Mouse (Mus musculus) activated CD4-positive, CD25-positive, alpha-beta regulatory T cell, adult 4 months (primary cell): Measurements from ENCODE around the gene Frmd4a. TPM values are rescaled to one million over a fixed set of nuclear protein-coding genes. Genes with fewer than 3 reads are reported as not detected.

ENCODE experiments used
- ATAC-seq: one replicate; pipeline ENCODE4 v1.8.0; 2017
- polyA plus RNA-seq, 2 experiments: library from polyadenylated mRNA; unstranded; fragments of 100-300 nt; shearing (Covaris generic); gene quantifications; one replicate each; pipeline ENCODE4 v1.2.1; 2017

Gene Frmd4a
- polyA plus RNA-seq, 2 experiments from 2014 or later = 0.61 to 1.2 TPM

DNA sequence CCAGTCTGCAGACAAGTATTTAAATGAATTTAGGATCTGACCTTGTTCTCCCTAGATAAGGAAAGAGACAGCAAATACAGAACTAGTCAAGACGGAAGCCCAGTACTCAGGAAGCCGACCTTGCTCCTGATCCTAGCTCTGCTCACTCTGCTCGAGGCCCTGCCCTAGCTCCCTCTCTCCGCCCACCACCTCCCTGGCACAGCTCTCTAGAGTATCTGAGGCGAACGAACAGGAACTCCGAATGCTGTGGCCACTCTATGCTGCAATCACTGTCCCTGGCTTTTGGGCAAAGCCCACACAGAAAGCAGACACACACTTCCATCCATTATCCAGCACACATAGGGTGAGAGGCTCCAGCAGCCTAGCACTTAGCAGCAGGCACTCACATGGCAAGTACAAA is 619.1 kb downstream of the Frmd4a start:
- ATAC-seq = no peak

DNA sequence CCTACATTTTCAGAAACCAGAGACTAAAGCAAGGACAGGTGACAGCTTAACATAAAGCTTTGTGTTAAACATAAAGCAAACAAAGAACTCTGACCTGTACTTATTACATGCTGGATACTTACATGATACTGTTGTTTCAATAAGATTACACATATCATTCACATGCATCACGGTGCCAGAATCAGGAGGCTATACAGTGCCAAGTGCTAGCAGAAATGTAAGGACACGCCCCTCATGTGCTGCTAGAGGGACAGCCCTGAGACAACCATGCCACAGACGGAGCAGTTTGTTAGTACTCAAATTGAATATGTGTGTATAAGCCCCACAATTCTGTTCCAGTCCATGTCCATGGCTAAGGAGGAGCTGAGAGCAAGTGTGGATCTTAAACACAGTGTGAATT is 620.7 kb downstream of the Frmd4a start:
- ATAC-seq = no peak

DNA sequence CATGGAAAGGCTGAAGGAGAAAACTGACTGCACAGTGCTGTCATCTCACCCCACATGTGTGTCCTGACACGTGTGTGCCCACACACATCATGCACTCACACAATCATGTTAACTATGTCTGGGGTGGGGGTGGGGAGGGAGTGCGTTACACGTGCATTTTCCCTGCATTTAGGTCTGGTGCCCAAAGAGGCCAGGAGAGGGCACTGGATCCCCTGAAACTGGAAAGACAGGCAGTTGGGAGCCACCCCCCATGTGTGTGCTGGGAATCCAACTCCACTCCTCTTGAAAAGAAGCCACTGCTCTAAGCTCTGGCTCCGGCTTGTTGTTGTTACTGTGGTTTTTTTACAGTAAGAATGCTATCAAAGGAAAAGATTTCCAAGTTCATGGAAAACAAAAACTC is 627.5 kb downstream of the Frmd4a start:
- ATAC-seq = no peak

DNA sequence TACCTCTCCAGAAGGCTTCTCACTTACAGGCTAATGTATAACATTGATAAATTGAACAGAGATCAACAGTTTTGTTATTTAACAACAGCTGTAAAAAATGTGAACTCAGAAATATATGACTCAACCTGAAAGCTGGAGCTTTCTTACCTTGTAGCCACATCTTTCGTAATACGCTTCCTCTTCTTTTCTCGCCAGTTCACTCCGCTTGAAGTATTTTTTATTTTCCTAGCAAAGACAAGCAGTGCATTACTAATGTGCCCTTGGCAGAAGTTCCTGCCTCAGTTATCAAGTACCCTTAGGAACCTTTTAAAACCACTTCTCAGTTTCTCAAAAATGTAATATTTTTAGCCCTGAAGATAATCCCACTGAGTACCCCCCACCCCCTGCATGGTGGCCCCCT is 630.6 kb downstream of the Frmd4a start:
- no peak for ATAC-seq

DNA sequence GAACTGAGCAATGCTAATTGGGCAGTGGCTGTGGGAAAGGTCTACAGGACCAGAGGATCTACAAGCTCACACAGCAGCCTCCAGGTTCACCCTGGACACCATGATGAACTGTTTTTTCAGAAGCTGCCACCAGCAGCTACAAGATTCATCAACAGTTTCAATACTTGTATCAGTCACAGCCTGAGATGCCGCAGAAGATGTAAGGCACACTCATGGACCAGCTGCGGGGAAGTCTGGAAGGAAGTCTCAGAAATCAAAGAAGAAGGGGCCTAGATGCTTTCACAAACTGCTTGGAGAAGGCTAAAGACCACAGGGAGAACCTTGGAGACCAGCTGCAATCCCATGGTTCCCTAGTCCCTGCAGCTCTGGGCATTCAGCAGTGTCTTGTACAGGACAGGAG is 632.1 kb downstream of the Frmd4a start:
- ATAC-seq = no peak

DNA sequence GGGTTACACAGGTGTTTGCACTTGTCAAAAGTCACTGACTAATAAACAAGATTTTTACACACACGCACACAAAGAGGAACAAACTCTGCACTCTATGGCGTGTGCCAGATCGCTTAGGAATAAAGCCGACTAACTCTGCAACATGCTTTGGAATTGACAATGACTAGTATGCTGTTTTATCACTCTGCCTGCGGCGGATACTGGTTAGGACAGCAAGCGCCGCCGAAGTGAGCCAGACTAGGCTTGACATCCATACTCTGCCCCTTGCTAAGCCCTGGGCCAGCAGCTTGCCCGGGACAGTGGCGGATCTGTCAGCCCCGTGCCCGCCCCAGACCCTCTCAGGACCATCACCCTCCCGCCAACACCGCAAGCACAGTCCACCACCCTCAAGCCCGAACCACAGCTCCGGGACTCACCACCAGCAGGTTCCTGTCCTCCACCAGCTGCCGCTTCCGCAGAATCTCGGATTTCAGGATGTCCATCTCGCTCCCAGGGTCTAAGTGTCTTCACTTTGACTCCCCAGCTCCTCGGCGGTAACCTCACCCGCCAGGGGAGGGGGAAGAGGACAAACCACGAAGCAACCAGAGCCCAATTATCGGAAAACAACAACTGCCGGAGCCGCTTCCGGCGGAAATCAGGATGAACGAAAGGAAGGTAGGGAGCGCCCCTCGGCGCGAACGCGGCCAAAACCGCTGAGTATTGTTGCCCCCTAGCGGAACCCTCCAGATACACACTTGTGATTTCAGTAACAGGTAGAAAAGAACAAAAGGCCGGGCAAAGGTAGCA is 634.2 kb downstream of the Frmd4a start, which contains the start of gene Prpf18:
TSS of gene Prpf18 (minus strand) at position 614 of the 786 bp plus-strand sequence.
- ATAC-seq = peak; percentile 91

DNA sequence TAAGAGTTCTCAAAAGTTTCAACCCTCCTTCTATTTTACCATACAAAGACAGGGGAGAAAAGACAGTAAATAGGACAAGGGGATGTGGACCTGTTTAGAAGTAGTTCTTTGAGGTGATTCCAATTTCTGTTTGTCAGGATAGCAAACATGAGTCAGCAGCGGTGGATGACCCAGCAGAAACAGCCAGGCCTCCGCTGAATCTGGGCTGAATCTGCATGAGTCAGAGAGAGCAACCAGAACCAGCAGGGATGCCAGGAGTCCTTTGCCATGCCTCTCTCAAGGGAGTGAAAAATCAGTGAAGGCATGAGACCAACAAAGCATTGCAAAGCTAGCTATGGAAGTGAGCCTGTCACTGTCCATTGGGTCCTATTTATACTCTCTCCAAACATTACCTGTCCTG is 643.2 kb downstream of the Frmd4a start:
- ATAC-seq = no peak
